Mouse (Mus musculus): ENCODE data around the gene Mgmt. TPM values are rescaled to one million over a fixed set of nuclear protein-coding genes. Genes with fewer than 3 reads are reported as not detected.

Gene Mgmt
- total RNA-seq, 2 experiments from 2014 or later: 0.43 TPM; not detected in 1

DNA sequence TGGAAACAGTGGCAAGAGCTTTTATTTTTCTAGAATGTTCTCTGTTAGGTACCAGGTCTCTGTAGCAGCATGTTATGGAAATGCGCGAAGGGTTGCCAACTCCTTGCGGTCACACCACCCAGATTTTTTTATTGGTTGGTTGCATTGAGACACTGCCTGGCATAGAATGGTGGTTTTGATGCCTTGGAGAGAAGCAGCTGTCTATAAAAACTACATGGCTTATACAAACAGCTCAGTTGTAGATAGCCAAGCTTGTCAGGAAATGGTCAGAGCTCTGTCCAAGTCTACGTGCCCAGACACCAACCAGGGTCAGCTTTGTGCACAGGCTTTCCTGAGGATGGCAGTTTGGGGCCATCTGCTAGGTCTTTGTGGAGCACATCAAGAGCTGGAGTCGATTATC, 80.6 kb downstream of the Mgmt start:
- ATAC-seq (replicated peaks; ENCODE audit: low FRiP score, poor library complexity, severe bottlenecking): no peak

GRCm38 (mm10) chr7:136997456-136997855, 103.0 kb downstream of the Mgmt start:
- ATAC-seq (replicated peaks; ENCODE audit: low FRiP score, poor library complexity, severe bottlenecking): no peak

GRCm38 (mm10) chr7:137000703-137001102, 106.3 kb downstream of the Mgmt start:
- ATAC-seq (replicated peaks; ENCODE audit: low FRiP score, poor library complexity, severe bottlenecking): no peak

DNA sequence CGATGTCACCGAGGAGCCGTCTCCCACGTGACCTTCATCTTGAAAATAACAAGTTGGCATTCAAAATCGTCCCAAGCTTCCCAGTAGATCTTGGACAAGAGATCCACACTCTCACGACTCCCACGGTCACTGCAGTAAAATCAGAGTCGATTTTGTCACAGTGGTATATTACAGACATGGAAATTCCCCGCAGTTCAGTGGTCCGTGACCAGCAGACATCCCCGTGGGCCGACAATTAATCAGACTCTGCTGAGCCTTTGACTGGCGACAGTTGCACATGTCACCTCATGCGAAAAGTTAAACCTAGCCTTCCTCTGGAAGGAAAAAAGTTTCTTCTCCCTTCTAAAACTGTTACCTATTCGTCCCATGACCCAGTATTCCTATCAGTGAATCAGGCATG, 106.8 kb downstream of the Mgmt start:
- ATAC-seq (replicated peaks; ENCODE audit: low FRiP score, poor library complexity, severe bottlenecking): no peak

DNA sequence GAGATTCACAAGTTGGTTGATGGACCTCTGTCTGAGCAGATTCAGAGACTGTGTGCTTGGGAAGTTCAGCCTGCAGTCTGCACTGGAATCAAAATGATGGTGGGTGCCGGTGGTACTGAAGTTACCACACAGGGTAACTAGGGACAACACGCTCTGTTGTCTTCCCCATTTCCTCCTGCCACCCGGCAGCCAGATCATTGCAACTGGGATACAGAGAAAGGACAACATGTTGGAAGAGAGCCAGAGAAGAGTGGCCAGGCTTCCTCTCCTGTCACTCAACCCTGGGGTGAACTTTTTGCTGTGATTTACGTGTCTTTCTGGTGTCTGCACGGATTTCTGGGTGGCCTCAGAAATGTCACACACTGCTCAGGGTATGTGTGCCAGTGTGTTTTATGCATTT, 107.4 kb downstream of the Mgmt start:
- no peak for ATAC-seq (replicated peaks; ENCODE audit: low FRiP score, poor library complexity, severe bottlenecking)

GRCm38 (mm10) chr7:137002431-137002830, 108.0 kb downstream of the Mgmt start:
- no peak for ATAC-seq (replicated peaks; ENCODE audit: low FRiP score, poor library complexity, severe bottlenecking)

DNA sequence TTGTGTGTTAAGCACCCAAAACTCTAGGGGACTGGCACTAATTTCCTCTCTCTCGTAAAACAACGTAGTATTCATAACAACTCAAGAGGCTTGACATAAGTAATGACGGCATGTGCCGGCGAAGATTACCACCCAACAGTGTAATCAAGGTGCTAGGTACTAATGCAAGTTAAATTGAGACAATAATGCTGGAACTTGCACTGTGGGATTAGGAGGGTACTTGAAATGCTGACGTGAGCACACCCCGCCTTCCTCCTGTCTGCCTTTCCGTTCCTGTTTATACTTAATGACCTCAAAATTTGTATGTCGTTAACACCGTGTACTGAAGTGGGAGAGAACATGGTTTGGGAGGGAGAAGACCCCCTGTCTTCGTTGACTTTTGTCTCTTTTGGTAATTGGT, 110.9 kb downstream of the Mgmt start:
- ATAC-seq (replicated peaks; ENCODE audit: low FRiP score, poor library complexity, severe bottlenecking): no peak

GRCm38 (mm10) chr7:137008321-137008720, 113.9 kb downstream of the Mgmt start:
- no peak for ATAC-seq (replicated peaks; ENCODE audit: low FRiP score, poor library complexity, severe bottlenecking)

- no peak for ATAC-seq (replicated peaks; ENCODE audit: low FRiP score, poor library complexity, severe bottlenecking)
These were observed 115.4 kb downstream of the Mgmt start for GRCm38 (mm10) chr7:137009732-137010275.

DNA sequence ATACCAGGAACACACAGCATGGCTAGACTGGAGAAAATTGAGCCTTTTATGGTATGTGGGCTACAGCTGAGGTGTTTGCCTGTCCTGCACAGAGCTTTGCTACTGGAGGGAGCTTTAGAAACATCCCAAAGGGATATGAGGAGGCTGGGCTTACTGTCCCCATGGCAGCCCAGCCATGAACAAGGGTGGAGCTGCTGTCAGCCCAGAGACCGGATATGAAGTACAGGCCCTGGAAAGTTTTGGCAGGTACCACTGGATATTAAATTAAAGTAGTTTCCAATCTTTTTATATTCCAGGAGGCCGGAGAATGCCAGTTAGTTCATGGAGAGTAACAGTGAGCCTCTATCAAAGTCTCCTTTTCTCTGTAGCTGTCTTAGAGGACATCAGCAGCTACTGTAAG, 116.0 kb downstream of the Mgmt start:
- no peak for ATAC-seq (replicated peaks; ENCODE audit: low FRiP score, poor library complexity, severe bottlenecking)

DNA sequence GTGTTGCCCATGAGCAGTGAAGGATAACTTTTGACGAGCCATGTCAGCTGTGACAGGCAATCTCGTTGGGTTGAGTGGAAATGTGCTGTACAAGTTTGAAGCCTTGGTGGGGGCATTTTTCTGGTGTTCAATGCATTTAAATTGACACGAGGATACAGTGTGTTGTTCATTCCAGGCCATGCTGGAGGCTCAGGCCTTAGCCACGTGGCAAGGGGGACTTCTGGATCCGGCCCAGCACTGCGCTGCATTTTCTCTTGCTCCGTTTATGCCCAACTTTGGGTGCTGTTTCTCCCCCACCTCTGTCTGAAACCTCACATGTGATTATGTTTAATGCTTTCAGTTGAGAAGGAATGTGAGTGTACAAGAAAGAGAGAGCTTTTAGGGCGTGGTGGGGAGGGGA, 118.3 kb downstream of the Mgmt start:
- ATAC-seq (replicated peaks; ENCODE audit: low FRiP score, poor library complexity, severe bottlenecking): no peak

GRCm38 (mm10) chr7:137013433-137013832, 119.0 kb downstream of the Mgmt start:
- ATAC-seq (replicated peaks; ENCODE audit: low FRiP score, poor library complexity, severe bottlenecking): no peak

GRCm38 (mm10) chr7:137018614-137019013, 124.2 kb downstream of the Mgmt start:
- no peak for ATAC-seq (replicated peaks; ENCODE audit: low FRiP score, poor library complexity, severe bottlenecking)

DNA sequence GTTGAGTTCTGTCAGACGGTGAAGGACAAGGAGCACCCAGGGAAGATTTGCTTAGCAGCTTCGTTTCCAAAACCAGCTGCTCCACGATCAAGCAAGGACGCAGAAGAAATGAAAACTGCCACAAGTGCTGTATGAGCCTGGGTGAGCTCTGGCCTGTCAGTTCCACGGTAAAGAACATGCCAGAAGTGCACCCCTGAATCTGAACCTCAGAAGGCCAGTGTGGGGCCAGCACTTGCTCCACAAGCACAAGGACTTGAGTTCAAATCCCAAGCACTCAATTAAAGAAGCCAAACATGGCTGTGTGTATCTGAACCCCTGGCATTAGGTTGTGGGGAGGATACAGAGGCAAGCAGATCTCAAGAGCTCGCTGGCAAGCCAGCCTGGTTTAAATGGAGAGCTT, 125.8 kb downstream of the Mgmt start:
- no peak for ATAC-seq (replicated peaks; ENCODE audit: low FRiP score, poor library complexity, severe bottlenecking)

- no peak for ATAC-seq (replicated peaks; ENCODE audit: low FRiP score, poor library complexity, severe bottlenecking)
These were observed 136.4 kb downstream of the Mgmt start for GRCm38 (mm10) chr7:137030789-137031188.

- ATAC-seq (replicated peaks; ENCODE audit: low FRiP score, poor library complexity, severe bottlenecking): no peak
These were observed 138.8 kb downstream of the Mgmt start for GRCm38 (mm10) chr7:137033177-137033576.

- no peak for ATAC-seq (replicated peaks; ENCODE audit: low FRiP score, poor library complexity, severe bottlenecking)
These were observed 140.6 kb downstream of the Mgmt start for GRCm38 (mm10) chr7:137034986-137035385.

- ATAC-seq (replicated peaks; ENCODE audit: low FRiP score, poor library complexity, severe bottlenecking): no peak
These were observed 141.5 kb downstream of the Mgmt start for GRCm38 (mm10) chr7:137035916-137036315.

DNA sequence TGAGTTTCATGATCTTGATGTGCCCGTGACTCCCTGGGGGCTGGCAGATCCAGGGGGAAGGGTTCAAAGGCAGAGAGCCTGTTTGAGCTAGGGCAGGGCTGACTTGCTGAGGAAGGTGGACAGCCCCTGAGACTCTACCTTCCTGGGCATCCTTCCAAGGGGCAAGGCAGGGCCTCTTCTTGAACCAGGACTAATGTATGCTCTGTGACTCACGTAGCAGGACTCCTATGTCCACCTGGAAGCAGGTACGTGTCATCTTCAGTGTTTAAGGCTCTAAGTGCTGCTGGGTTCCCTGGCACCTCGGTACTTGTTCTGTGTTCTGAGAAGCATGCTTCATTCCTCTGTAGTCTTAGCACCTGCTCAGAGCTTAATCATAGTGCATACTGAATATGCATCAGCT, 143.1 kb downstream of the Mgmt start:
- ATAC-seq (replicated peaks; ENCODE audit: low FRiP score, poor library complexity, severe bottlenecking): no peak

GRCm38 (mm10) chr7:137037872-137038271, 143.5 kb downstream of the Mgmt start:
- ATAC-seq (replicated peaks; ENCODE audit: low FRiP score, poor library complexity, severe bottlenecking): no peak

GRCm38 (mm10) chr7:137038311-137038945, 144.0 kb downstream of the Mgmt start:
- no peak for ATAC-seq (replicated peaks; ENCODE audit: low FRiP score, poor library complexity, severe bottlenecking)

- no peak for ATAC-seq (replicated peaks; ENCODE audit: low FRiP score, poor library complexity, severe bottlenecking)
These were observed 144.5 kb downstream of the Mgmt start for GRCm38 (mm10) chr7:137038946-137039320.
